Mouse (Mus musculus): ENCODE results near the gene Sgcd. TPM values are rescaled to one million over a fixed set of nuclear protein-coding genes. Genes with fewer than 3 reads are reported as not detected.

The Sgcd gene
- total RNA-seq (2023), result not detected in 4 replicates

DNA sequence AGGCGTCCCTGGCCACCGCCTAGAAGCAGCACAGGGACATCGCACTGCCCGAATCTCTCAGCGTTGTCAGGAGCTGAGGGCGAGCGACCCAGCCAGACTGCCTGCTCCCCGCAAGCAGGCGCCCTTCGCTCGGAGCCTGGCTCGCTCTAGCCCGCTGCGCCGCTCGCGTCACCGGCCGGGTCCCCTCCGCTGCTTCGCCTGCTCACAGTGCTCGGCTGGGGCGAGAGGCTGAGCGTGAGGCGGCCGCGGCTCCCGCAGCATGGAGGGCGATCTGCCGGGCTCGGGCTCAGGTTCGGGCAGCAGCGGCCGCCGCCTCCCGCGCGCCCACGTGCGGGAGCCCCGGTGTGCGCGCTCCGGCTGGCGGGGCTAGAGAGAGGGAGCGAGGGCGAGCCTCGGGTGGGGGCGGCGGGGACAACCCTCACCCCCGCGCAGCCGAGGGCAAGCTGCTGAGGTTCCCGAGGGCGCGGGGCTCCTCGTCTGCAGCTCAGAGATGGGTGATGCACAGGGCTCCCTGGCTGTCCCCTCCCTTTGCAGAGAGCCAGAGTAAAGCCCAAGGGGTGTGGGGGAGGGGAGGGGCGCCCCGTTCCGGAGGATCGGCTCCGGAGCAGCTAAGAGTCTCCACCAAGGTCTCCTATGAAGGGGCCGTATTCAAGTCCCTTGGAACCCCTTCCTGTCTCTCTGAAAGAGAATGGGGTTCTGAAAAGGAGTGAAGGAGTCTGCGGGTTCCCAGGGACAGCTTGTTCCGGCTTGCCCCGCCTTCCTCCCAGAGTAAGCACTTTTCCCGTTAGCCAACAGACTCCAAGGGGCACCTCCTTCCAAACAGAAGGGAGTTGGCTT, at the start of gene Sgcd:
TSS of gene Sgcd (minus strand) at position 273 of the 837 bp plus-strand sequence.

